ENCODE assay signal across 8 mouse cellular contexts in the genomic region with DNA sequence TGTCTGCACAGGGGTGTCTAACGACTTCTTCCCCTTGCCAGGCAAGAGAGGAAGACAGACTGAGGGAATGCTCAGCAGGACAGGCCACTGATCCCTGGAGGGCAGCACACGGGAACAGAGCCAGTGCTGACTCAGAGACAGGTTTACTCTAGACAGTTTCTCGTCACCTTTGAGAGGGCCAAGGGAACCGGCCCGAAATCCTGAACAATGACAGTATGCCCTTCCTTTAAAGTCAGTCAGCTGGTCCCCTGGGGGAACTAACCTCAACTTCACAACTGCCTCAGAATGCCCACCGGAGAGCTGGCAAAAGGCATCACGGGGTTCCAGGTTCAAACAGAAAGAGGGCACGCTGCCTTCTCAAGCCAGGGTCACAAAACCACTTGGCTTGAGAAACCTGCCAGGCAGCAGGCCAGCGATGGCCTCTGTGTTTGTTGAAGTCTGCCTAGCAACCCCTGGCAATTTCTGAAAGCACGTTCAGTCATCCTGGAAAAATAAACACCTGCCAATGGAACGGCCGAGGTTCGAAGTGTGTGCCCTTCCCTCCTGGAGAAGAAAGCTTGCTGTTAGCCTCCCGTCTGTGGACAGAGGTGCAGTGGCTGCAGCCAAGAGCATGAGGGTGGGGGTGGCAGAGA.
DNase-seq lines count a peak whose midpoint lies in the region; TF ChIP-seq lines count a peak whose summit lies in the region.

No protein-coding gene starts in this region.

- intact Hi-C loops in left cerebral cortex, postnatal 36 days (cut with DNase I): no loop called here

- H3K27me3 ChIP-seq in myocyte (ENCODE audit: control insufficient read depth, insufficient read depth, insufficient read length): no peaks in the 10 kb centered on the region

- TF ChIP-seq POLR2A in myocyte (IDR thresholded peaks at IDR 0.05; ENCODE audit: insufficient read length, low read depth): no peak

- H3K79me2 ChIP-seq in myocyte (ENCODE audit: control insufficient read depth, insufficient read depth): no peaks in the 10 kb centered on the region

- DNase-seq in NIH3T3 (ENCODE audit: low read depth): peak; percentile 89
- peak; percentile 77 for DNase-seq in adrenal gland, postnatal 14 days
- peak; percentile 83 to 89 for DNase-seq in heart, adult 18-20 months
- peak; percentile 87 to 88 for DNase-seq in kidney, adult 8-10 months
- DNase-seq in right cerebral cortex, adult 18-20 months: no peak
- DNase-seq in spleen, adult 18-20 months: no peak
- DNase-seq in left cerebral cortex, postnatal 36 days (ENCODE audit: low spot score in 2 of 2): no peak

- no peak overlapping the region for H3ac ChIP-seq in myocyte (ENCODE audit: control insufficient read depth, insufficient read length)

- H3K36me3 ChIP-seq in myocyte (ENCODE audit: control insufficient read depth, insufficient read depth): no peaks in the 10 kb centered on the region

- peak overlapping the region; percentile 21 for H3K4me2 ChIP-seq in myocyte (ENCODE audit: low read depth)

- H3K4me3 ChIP-seq in myocyte: no peak overlapping the region

TF ChIP-seq in myocyte, 11 proteins besides CTCF, POLR2A, EP300 and RAD21:
- no peak for TF ChIP-seq POLR2AphosphoS2 (IDR thresholded peaks at IDR 0.05; ENCODE audit: insufficient read length, low read depth)
- TF ChIP-seq SRF (IDR thresholded peaks at IDR 0.05; ENCODE audit: control insufficient read depth, insufficient read length, low read depth): no peak

Comparison
In these comparisons a context has a peak if more than half of its experiments do, and no peak if none do; other contexts are left out.
1. DNase-seq: peak in NIH3T3 (single experiment), adrenal gland, postnatal 14 days (single experiment), heart, adult 18-20 months (2 of 2) and kidney, adult 8-10 months (2 of 2); none in right cerebral cortex, adult 18-20 months (single experiment), spleen, adult 18-20 months (0 of 2) and left cerebral cortex, postnatal 36 days (0 of 2).